Mouse (Mus musculus): ENCODE results near the gene Mief1. TPM values are rescaled to one million over a fixed set of nuclear protein-coding genes. Genes with fewer than 3 reads are reported as not detected.

Gene Mief1
- polyA plus RNA-seq, 2 experiments, result 13.3 to 29.9 TPM

GRCm38 (mm10) chr15:80192847-80193246 lies 41.0 kb upstream of the Mief1 start:
- DNase-seq (ENCODE audit: low spot score) (no peak), ATAC-seq (ENCODE audit: low FRiP score, low read depth) (no peak)
- H3K4me3 ChIP-seq (replicated peaks; ENCODE audit: low read length), result no peak overlapping the region
- H3K9me3 ChIP-seq (ENCODE audit: control insufficient read depth, low read length), result no peaks in the 10 kb centered on the region
- no peak overlapping the region for H3K27ac ChIP-seq (replicated peaks; ENCODE audit: low read depth, low read length)
- no peaks in the 10 kb centered on the region for H3K4me1 ChIP-seq (ENCODE audit: control insufficient read depth, insufficient read depth, low read length)
- TF ChIP-seq POLR2A (IDR thresholded peaks at IDR 0.05; ENCODE audit: borderline replicate concordance, extremely low read depth, insufficient read depth, insufficient read length), result no peak
- H3K9ac ChIP-seq (ENCODE audit: low read depth, low read length, severe bottlenecking), result no peak overlapping the region
- no peak overlapping the region for H3K4me2 ChIP-seq (replicated peaks; ENCODE audit: low read depth, low read length, severe bottlenecking)
- 92% methylated on average over 7 of the region's 7 CpGs for WGBS
- H3K27me3 ChIP-seq (ENCODE audit: control insufficient read depth, insufficient read depth, low read length), result no peaks in the 10 kb centered on the region
- H3K36me3 ChIP-seq (ENCODE audit: control insufficient read depth, insufficient read depth, low read length), result no peaks in the 10 kb centered on the region; the same call in 1 of the 2 replicates

GRCm38 (mm10) chr15:80199556-80199955 lies 34.3 kb upstream of the Mief1 start:
- Histone ChIP-seq H3K27me3 (ENCODE audit: control insufficient read depth, insufficient read depth, low read length) (no peaks in the 10 kb centered on the region), H3K4me1 (ENCODE audit: control insufficient read depth, insufficient read depth, low read length) (no peaks in the 10 kb centered on the region), H3K9ac (ENCODE audit: low read depth, low read length, severe bottlenecking) (no peak overlapping the region), H3K4me3 (replicated peaks; ENCODE audit: low read length) (no peak overlapping the region), H3K9me3 (ENCODE audit: control insufficient read depth, low read length) (no peaks in the 10 kb centered on the region), H3K36me3 (ENCODE audit: control insufficient read depth, insufficient read depth, low read length) (no peaks in the 10 kb centered on the region; the same call in 1 of the 2 replicates), H3K27ac (replicated peaks; ENCODE audit: low read depth, low read length) (no peak overlapping the region), H3K4me2 (replicated peaks; ENCODE audit: low read depth, low read length, severe bottlenecking) (no peak overlapping the region)
- TF ChIP-seq POLR2A (IDR thresholded peaks at IDR 0.05; ENCODE audit: borderline replicate concordance, extremely low read depth, insufficient read depth, insufficient read length), result no peak
- ATAC-seq (ENCODE audit: low FRiP score, low read depth) (no peak), DNase-seq (ENCODE audit: low spot score) (no peak)
- WGBS, result 77% methylated on average over 2 of the region's 2 CpGs

- H3K9ac ChIP-seq (ENCODE audit: low read depth, low read length, severe bottlenecking), result no peak overlapping the region
- H3K4me1 ChIP-seq (ENCODE audit: control insufficient read depth, insufficient read depth, low read length), result no peaks in the 10 kb centered on the region
- DNase-seq (ENCODE audit: low spot score) (no peak), ATAC-seq (ENCODE audit: low FRiP score, low read depth) (no peak)
- H3K27me3 ChIP-seq (ENCODE audit: control insufficient read depth, insufficient read depth, low read length), result no peaks in the 10 kb centered on the region
- no peak overlapping the region for H3K27ac ChIP-seq (replicated peaks; ENCODE audit: low read depth, low read length)
- H3K36me3 ChIP-seq (ENCODE audit: control insufficient read depth, insufficient read depth, low read length), result no peaks in the 10 kb centered on the region
- TF ChIP-seq POLR2A (IDR thresholded peaks at IDR 0.05; ENCODE audit: borderline replicate concordance, extremely low read depth, insufficient read depth, insufficient read length), result no peak
- no peak overlapping the region for H3K4me3 ChIP-seq (replicated peaks; ENCODE audit: low read length)
- 79% methylated on average over 6 of the region's 6 CpGs for WGBS
- H3K9me3 ChIP-seq (ENCODE audit: control insufficient read depth, low read length), result no peaks in the 10 kb centered on the region
- no peak overlapping the region for H3K4me2 ChIP-seq (replicated peaks; ENCODE audit: low read depth, low read length, severe bottlenecking)
These were observed 31.6 kb upstream of the Mief1 start for GRCm38 (mm10) chr15:80202111-80202775.

- H3K27ac ChIP-seq (replicated peaks; ENCODE audit: low read depth, low read length), result no peak overlapping the region
- no peak for ATAC-seq (ENCODE audit: low FRiP score, low read depth)
- peak; percentile 60 for DNase-seq (ENCODE audit: low spot score)
- 30% methylated on average over 4 of the region's 4 CpGs for WGBS
- no peaks in the 10 kb centered on the region for H3K27me3 ChIP-seq (ENCODE audit: control insufficient read depth, insufficient read depth, low read length)
- H3K4me1 ChIP-seq (ENCODE audit: control insufficient read depth, insufficient read depth, low read length), result no peaks in the 10 kb centered on the region
- no peaks in the 10 kb centered on the region for H3K36me3 ChIP-seq (ENCODE audit: control insufficient read depth, insufficient read depth, low read length)
- no peak overlapping the region for H3K9ac ChIP-seq (ENCODE audit: low read depth, low read length, severe bottlenecking)
- no peak overlapping the region for H3K4me2 ChIP-seq (replicated peaks; ENCODE audit: low read depth, low read length, severe bottlenecking)
- H3K9me3 ChIP-seq (ENCODE audit: control insufficient read depth, low read length), result no peaks in the 10 kb centered on the region
- TF ChIP-seq POLR2A (IDR thresholded peaks at IDR 0.05; ENCODE audit: borderline replicate concordance, extremely low read depth, insufficient read depth, insufficient read length), result no peak
- H3K4me3 ChIP-seq (replicated peaks; ENCODE audit: low read length), result no peak overlapping the region
These were observed 30.4 kb upstream of the Mief1 start for GRCm38 (mm10) chr15:80203406-80203805.

GRCm38 (mm10) chr15:80206057-80206565 lies 27.7 kb upstream of the Mief1 start:
- DNase-seq (ENCODE audit: low spot score) (no peak), ATAC-seq (ENCODE audit: low FRiP score, low read depth) (no peak)
- H3K9me3 ChIP-seq (ENCODE audit: control insufficient read depth, low read length), result no peaks in the 10 kb centered on the region
- no peak for TF ChIP-seq POLR2A (IDR thresholded peaks at IDR 0.05; ENCODE audit: borderline replicate concordance, extremely low read depth, insufficient read depth, insufficient read length)
- no peak overlapping the region for H3K27ac ChIP-seq (replicated peaks; ENCODE audit: low read depth, low read length)
- H3K4me3 ChIP-seq (replicated peaks; ENCODE audit: low read length), result no peak overlapping the region
- no peaks in the 10 kb centered on the region for H3K27me3 ChIP-seq (ENCODE audit: control insufficient read depth, insufficient read depth, low read length)
- H3K9ac ChIP-seq (ENCODE audit: low read depth, low read length, severe bottlenecking), result no peak overlapping the region
- peaks cover under 1% of the 10 kb centered on the region; the same call in 1 of the 2 replicates for H3K36me3 ChIP-seq (ENCODE audit: control insufficient read depth, insufficient read depth, low read length)
- 89% methylated on average over 3 of the region's 3 CpGs for WGBS
- H3K4me2 ChIP-seq (replicated peaks; ENCODE audit: low read depth, low read length, severe bottlenecking), result no peak overlapping the region
- H3K4me1 ChIP-seq (ENCODE audit: control insufficient read depth, insufficient read depth, low read length), result no peaks in the 10 kb centered on the region
